Mouse (Mus musculus) MEL (cell line): Measurements from ENCODE around the gene Zfp740. TPM values are rescaled to one million over a fixed set of nuclear protein-coding genes. Genes with fewer than 3 reads are reported as not detected.

Experiments
- DNase-seq: peaks from one replicate; pipeline ENCODE4 v3.0.0; 2011; ENCODE audit warnings: low read depth, low spot score
- H3K27ac ChIP-seq: 2 replicates; pipeline ENCODE4 v1.5.1; 2012; ENCODE audit warnings: low read depth, mild to moderate bottlenecking, control low read depth, low read length, moderate library complexity; ENCODE audit not compliant: control insufficient read depth
- H3K27me3 ChIP-seq, 2 experiments: fragments of 150-350 bp in 1 of 2; sonication (generic) in 1 of 2; 2 replicates each; pipeline ENCODE4 v1.6.1; 2012; ENCODE audit warnings: low read length in 2 of 2, mild to moderate bottlenecking in 2 of 2, improper control_type of control experiment in 1 of 2, moderate library complexity in 1 of 2; ENCODE audit not compliant: insufficient read depth in 2 of 2, control insufficient read depth in 1 of 2
- H3K36me3 ChIP-seq, 2 experiments: 2 replicates each; pipeline ENCODE4 v1.6.1; 2012 to 2014; ENCODE audit warnings: low read length in 2 of 2, improper control_type of control experiment in 1 of 2, inconsistent platforms in 1 of 2, mild to moderate bottlenecking in 1 of 2; ENCODE audit not compliant: insufficient read depth in 2 of 2, control insufficient read depth in 1 of 2
- H3K4me1 ChIP-seq, 2 experiments: fragments of 150-350 bp in 1 of 2; sonication (generic) in 1 of 2; 2 replicates each; pipeline ENCODE4 v1.6.1; 2012; ENCODE audit warnings: low read length in 2 of 2, improper control_type of control experiment in 1 of 2, mild to moderate bottlenecking in 1 of 2; ENCODE audit not compliant: insufficient read depth in 2 of 2, control insufficient read depth in 1 of 2
- H3K4me3 ChIP-seq, 2 experiments: fragments of 150-350 bp in 1 of 2; sonication (generic) in 1 of 2; 2 replicates each; pipeline ENCODE4 v1.5.1; 2012; ENCODE audit warnings: low read depth in 2 of 2, low read length in 2 of 2, mild to moderate bottlenecking in 2 of 2, moderate library complexity in 2 of 2, control low read depth in 1 of 2, improper control_type of control experiment in 1 of 2; ENCODE audit not compliant: control insufficient read depth in 1 of 2, insufficient read depth in 1 of 2
- H3K79me2 ChIP-seq: 2 replicates; pipeline ENCODE4 v1.6.1; 2012; ENCODE audit warnings: mild to moderate bottlenecking, low read length, moderate library complexity; ENCODE audit not compliant: control insufficient read depth, poor library complexity, insufficient read depth
- H3K9ac ChIP-seq: 2 replicates; pipeline ENCODE4 v1.6.1; 2012; ENCODE audit warnings: low read depth, mild to moderate bottlenecking, control low read depth, low read length, moderate library complexity; ENCODE audit not compliant: control insufficient read depth, poor library complexity, severe bottlenecking
- H3K9me3 ChIP-seq: fragments of 150-350 bp; sonication (generic); replicated peaks from 2 replicates; pipeline ENCODE4 v1.6.1; 2012; ENCODE audit warnings: mild to moderate bottlenecking, low read length, improper control_type of control experiment, moderate library complexity; ENCODE audit not compliant: insufficient read depth
- E2F4 ChIP-seq: IDR thresholded peaks from 2 replicates; pipeline ENCODE4 v1.6.1; 2011; ENCODE audit warnings: low read depth, low read length, improper control_type of control experiment, borderline replicate concordance
- EP300 ChIP-seq, 2 experiments: IDR thresholded peaks; 2 replicates each; pipeline ENCODE4 v1.6.1; 2011; ENCODE audit warnings: improper control_type of control experiment in 2 of 2, low read length in 2 of 2, low read depth in 1 of 2, mild to moderate bottlenecking in 1 of 2
- GABPA ChIP-seq: IDR thresholded peaks from 2 replicates; pipeline ENCODE4 v1.6.1; 2012; ENCODE audit warnings: low read depth, mild to moderate bottlenecking, inconsistent platforms, low read length, improper control_type of control experiment, moderate library complexity
- HCFC1 ChIP-seq: IDR thresholded peaks from 2 replicates; pipeline ENCODE4 v1.6.1; 2012; ENCODE audit warnings: low read depth, mild to moderate bottlenecking, inconsistent platforms, low read length, improper control_type of control experiment, moderate library complexity
- JUND ChIP-seq: IDR thresholded peaks from 2 replicates; pipeline ENCODE4 v1.6.1; 2011; ENCODE audit warnings: low read depth, mild to moderate bottlenecking, improper control_type of control experiment, low read length
- KAT2A ChIP-seq: conservative IDR thresholded peaks from 2 replicates; pipeline ENCODE4 v1.6.1; 2012; ENCODE audit warnings: low read depth, low read length, improper control_type of control experiment, inconsistent platforms
- MAFK ChIP-seq: IDR thresholded peaks from 2 replicates; pipeline ENCODE4 v1.6.1; 2011; ENCODE audit warnings: low read depth, mild to moderate bottlenecking, low read length, improper control_type of control experiment, borderline replicate concordance
- MAX ChIP-seq: IDR thresholded peaks from 2 replicates; pipeline ENCODE4 v1.6.1; 2011; ENCODE audit warnings: low read length, improper control_type of control experiment
- MAZ ChIP-seq: IDR thresholded peaks from 2 replicates; pipeline ENCODE4 v1.6.1; 2012; ENCODE audit warnings: low read depth, mild to moderate bottlenecking, inconsistent platforms, low read length, improper control_type of control experiment
- MEF2A ChIP-seq: IDR thresholded peaks from 2 replicates; pipeline ENCODE4 v1.6.1; 2014; ENCODE audit warnings: low read depth, mild to moderate bottlenecking, inconsistent platforms, low read length, improper control_type of control experiment; ENCODE audit not compliant: poor library complexity, insufficient replicate concordance, severe bottlenecking; ENCODE audit errors: extremely low read depth
- MXI1 ChIP-seq: IDR thresholded peaks from 2 replicates; pipeline ENCODE4 v1.6.1; 2011; ENCODE audit warnings: mild to moderate bottlenecking, low read depth, low read length, improper control_type of control experiment
- MYC ChIP-seq: IDR thresholded peaks from 2 replicates; pipeline ENCODE4 v1.6.1; 2011; ENCODE audit warnings: low read depth, mild to moderate bottlenecking, low read length, improper control_type of control experiment, moderate library complexity
- NELFE ChIP-seq: IDR thresholded peaks from 2 replicates; pipeline ENCODE4 v1.6.1; 2011; ENCODE audit warnings: low read depth, low read length, improper control_type of control experiment
- NRF1 ChIP-seq: IDR thresholded peaks from 2 replicates; pipeline ENCODE4 v1.6.1; 2014; ENCODE audit warnings: low read depth, mild to moderate bottlenecking, inconsistent platforms, low read length, improper control_type of control experiment, moderate library complexity; ENCODE audit not compliant: poor library complexity, insufficient read depth, severe bottlenecking
- POLR2A ChIP-seq, 2 experiments: IDR thresholded peaks; 2 replicates each; pipeline ENCODE4 v1.6.1; 2011 to 2012; ENCODE audit warnings: low read length in 2 of 2, mild to moderate bottlenecking in 2 of 2, control low read depth in 1 of 2, improper control_type of control experiment in 1 of 2, low read depth in 1 of 2, moderate library complexity in 1 of 2; ENCODE audit not compliant: control insufficient read depth in 1 of 2, insufficient read depth in 1 of 2, poor library complexity in 1 of 2
- POLR2AphosphoS2 ChIP-seq: IDR thresholded peaks from 2 replicates; pipeline ENCODE4 v1.6.1; 2011; ENCODE audit warnings: low read length, improper control_type of control experiment
- RCOR1 ChIP-seq: IDR thresholded peaks from 2 replicates; pipeline ENCODE4 v1.6.1; 2012; ENCODE audit warnings: low read depth, mild to moderate bottlenecking, inconsistent platforms, low read length, improper control_type of control experiment
- SIN3A ChIP-seq: IDR thresholded peaks from 2 replicates; pipeline ENCODE4 v1.6.1; 2012; ENCODE audit warnings: low read length, improper control_type of control experiment, inconsistent platforms
- TCF12 ChIP-seq: IDR thresholded peaks from 2 replicates; pipeline ENCODE4 v1.6.1; 2014; ENCODE audit warnings: low read depth, mild to moderate bottlenecking, inconsistent platforms, low read length, improper control_type of control experiment, moderate library complexity
- USF2 ChIP-seq, 2 experiments: IDR thresholded peaks; 2 replicates each; pipeline ENCODE4 v1.6.1; 2011 to 2012; ENCODE audit warnings: improper control_type of control experiment in 2 of 2, low read length in 2 of 2, borderline replicate concordance in 1 of 2, inconsistent platforms in 1 of 2, low read depth in 1 of 2, mild to moderate bottlenecking in 1 of 2; ENCODE audit not compliant: insufficient read depth in 1 of 2
- polyA plus RNA-seq, 2 experiments: library from polyadenylated mRNA; stranded (reverse) in 1 of 2; unstranded in 1 of 2; fragments of >175 nt in 1 of 2; fragments of >200 nt in 1 of 2; gene quantifications; 2 replicates each; pipeline versions ENCODE4 v1.2.1 to v1.2.4; 2012; ENCODE audit warnings: low replicate concordance in 2 of 2, low read depth in 1 of 2; ENCODE audit not compliant: insufficient read length in 2 of 2, insufficient read depth in 1 of 2, missing spikeins in 1 of 2
- total RNA-seq: library from RNA; depleted of rRNA; stranded (reverse); fragments of 300-350 nt; gene quantifications from 2 replicates; pipeline ENCODE4 v1.2.3, GENCODE M21; 2012

Zfp740 gene
- total and polyA plus RNA-seq, 3 experiments: 39.9 to 50.1 TPM; not detected in 1

- H3K9me3 ChIP-seq: no peaks in the 10 kb centered on the region
- no peak overlapping the region for H3K27ac ChIP-seq
- peak overlapping the region; percentile 67 to 79 for H3K4me3 ChIP-seq
- H3K36me3 ChIP-seq: peaks cover 0 to 7% of the 10 kb centered on the region in 2 experiments; a peak in 2 of 4 replicates
- peaks cover 14 to 26% of the 10 kb centered on the region in 2 experiments for H3K27me3 ChIP-seq
- TF ChIP-seq HCFC1 (peak; percentile 4; the same call in 1 of the 2 replicates), SIN3A (peak; percentile 59), E2F4 (no peak), MXI1 (peak; percentile 73), MEF2A (no peak), NELFE (peak; percentile 36; the same call in 1 of the 2 replicates), NRF1 (peak; percentile 73), MYC (0 out of 2 replicates have a peak, but pooled peaks have one; percentile 55), KAT2A (no peak), POLR2AphosphoS2 (no peak), POLR2A (IDR thresholded peaks at IDR 0.05; ENCODE audit: control insufficient read depth in 1 of 2, insufficient read depth in 1 of 2, low read depth in 1 of 2, low read length in 2 of 2, poor library complexity in 1 of 2) (peak in 1 of 2 experiments; percentile 20; a peak in 1 of 4 replicates), USF2 (IDR thresholded peaks at IDR 0.05; ENCODE audit: borderline replicate concordance in 1 of 2, insufficient read depth in 1 of 2, low read depth in 1 of 2, low read length in 2 of 2) (no peak), GABPA (no peak), MAX (peak; percentile 55), MAZ (peak; percentile 83), TCF12 (0 out of 2 replicates have a peak, but pooled peaks have one; percentile 8), JUND (no peak)
- TF ChIP-seq, all 39 proteins: peak for 10
- peak; percentile 93 for DNase-seq
- Histone ChIP-seq H3K4me1 (peaks cover 5 to 28% of the 10 kb centered on the region in 2 experiments), H3K79me2 (no peaks in the 10 kb centered on the region; the same call in 1 of the 2 replicates), H3K9ac (peak overlapping the region; percentile 63)
Measured at GRCm38 (mm10) chr15:102245891-102246741, 43.1 kb downstream of the Zfp740 start.

- no peak for TF ChIP-seq GABPA
- no peak for TF ChIP-seq USF2 (IDR thresholded peaks at IDR 0.05; ENCODE audit: borderline replicate concordance in 1 of 2, insufficient read depth in 1 of 2, low read depth in 1 of 2, low read length in 2 of 2)
- TF ChIP-seq MYC: 0 out of 2 replicates have a peak, but pooled peaks have one; percentile 15
- no peak for TF ChIP-seq JUND
- TF ChIP-seq NRF1: peak; percentile 76
- no peak; the same call in 1 of the 2 replicates for TF ChIP-seq TCF12
- no peak for TF ChIP-seq EP300 (IDR thresholded peaks at IDR 0.05; ENCODE audit: low read depth in 1 of 2, low read length in 2 of 2)
- no peak for TF ChIP-seq RCOR1
- no peak for TF ChIP-seq MAFK
- H3K9ac ChIP-seq: peak overlapping the region; percentile 63
Measured at GRCm38 (mm10) chr15:102246866-102247251, 43.8 kb downstream of the Zfp740 start.

More at GRCm38 (mm10) chr15:102246866-102247251, 43.8 kb downstream of the Zfp740 start:
- Histone ChIP-seq H3K4me3 (peak overlapping the region; percentile 67 to 79), H3K36me3 (peaks cover 0 to 7% of the 10 kb centered on the region in 2 experiments; a peak in 2 of 4 replicates), H3K27me3 (peaks cover 17 to 32% of the 10 kb centered on the region in 2 experiments), H3K9me3 (no peaks in the 10 kb centered on the region), H3K79me2 (no peaks in the 10 kb centered on the region; the same call in 1 of the 2 replicates), H3K4me1 (peaks cover 5 to 28% of the 10 kb centered on the region in 2 experiments), H3K27ac (0 out of 2 replicates have a peak overlapping the region, but pooled peaks have one; percentile 5)
- peak; percentile 91 for DNase-seq
